Mouse (Mus musculus): Measurements from ENCODE around the gene Tshz2. TPM values are rescaled to one million over a fixed set of nuclear protein-coding genes. Genes with fewer than 3 reads are reported as not detected.

Tshz2 gene
- polyA plus RNA-seq, 1 experiment from 2014 or later, result 13.0 TPM

- H3K4me1 ChIP-seq (ENCODE audit: control insufficient read depth, insufficient read depth, low read length), result peaks cover 8% of the 10 kb centered on the region; the same call in 1 of the 2 replicates
- no peak overlapping the region for H3K4me2 ChIP-seq (ENCODE audit: low read length)
- no peak overlapping the region for H3K27ac ChIP-seq (replicated peaks; ENCODE audit: low read depth, low read length)
- DNase-seq, result no peak
- no peaks in the 10 kb centered on the region for H3K27me3 ChIP-seq (ENCODE audit: control insufficient read depth, insufficient read depth, low read length)
- no peak for ATAC-seq (ENCODE audit: low FRiP score, low TSS enrichment)
- no peak overlapping the region for H3K9ac ChIP-seq (replicated peaks; ENCODE audit: low read length)
- no peaks in the 10 kb centered on the region for H3K9me3 ChIP-seq (ENCODE audit: control insufficient read depth, low read length)
- no peaks in the 10 kb centered on the region for H3K36me3 ChIP-seq (ENCODE audit: control insufficient read depth, insufficient read depth, low read length)
- H3K4me3 ChIP-seq (replicated peaks; ENCODE audit: low read depth, low read length), result no peak overlapping the region
- WGBS, result 90% methylated on average over 7 of the region's 7 CpGs
Observed at GRCm38 (mm10) chr2:169812940-169813339, 180.1 kb downstream of the Tshz2 start.

- Histone ChIP-seq H3K27ac (replicated peaks; ENCODE audit: low read depth, low read length) (no peak overlapping the region), H3K4me2 (ENCODE audit: low read length) (no peak overlapping the region), H3K27me3 (ENCODE audit: control insufficient read depth, insufficient read depth, low read length) (no peaks in the 10 kb centered on the region), H3K4me1 (ENCODE audit: control insufficient read depth, insufficient read depth, low read length) (peaks cover 12% of the 10 kb centered on the region; the same call in 1 of the 2 replicates), H3K9ac (replicated peaks; ENCODE audit: low read length) (no peak overlapping the region), H3K4me3 (replicated peaks; ENCODE audit: low read depth, low read length) (no peak overlapping the region), H3K36me3 (ENCODE audit: control insufficient read depth, insufficient read depth, low read length) (no peaks in the 10 kb centered on the region), H3K9me3 (ENCODE audit: control insufficient read depth, low read length) (no peaks in the 10 kb centered on the region)
- WGBS, result 62% methylated on average over 3 of the region's 3 CpGs
- DNase-seq (no peak), ATAC-seq (ENCODE audit: low FRiP score, low TSS enrichment) (no peak)
Observed at GRCm38 (mm10) chr2:169814351-169814750, 181.5 kb downstream of the Tshz2 start.

GRCm38 (mm10) chr2:169814757-169815156 lies 181.9 kb downstream of the Tshz2 start:
- ATAC-seq (ENCODE audit: low FRiP score, low TSS enrichment), result no peak

DNA sequence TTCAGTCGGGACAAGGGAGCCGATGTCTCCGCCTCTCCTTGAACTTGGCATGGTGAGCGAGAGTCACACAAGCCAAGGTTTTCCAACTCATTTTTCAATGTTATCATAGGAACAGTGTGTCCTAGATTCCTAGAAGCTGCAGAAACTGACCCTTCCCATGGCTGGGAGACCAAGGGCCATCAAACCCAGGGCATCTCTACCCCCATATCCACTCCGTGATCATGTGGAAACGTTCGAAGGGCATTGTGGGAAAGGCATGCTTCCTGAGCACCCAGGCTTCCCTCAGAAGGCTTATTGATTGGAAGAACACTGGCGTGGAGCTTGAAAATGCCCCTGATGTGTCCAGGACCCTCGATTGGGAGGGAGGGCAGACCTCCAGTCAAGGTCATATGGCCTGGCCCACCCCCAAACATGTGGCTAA lies 188.2 kb downstream of the Tshz2 start:
- Histone ChIP-seq H3K4me2 (ENCODE audit: low read length) (no peak overlapping the region), H3K27me3 (ENCODE audit: control insufficient read depth, insufficient read depth, low read length) (no peaks in the 10 kb centered on the region), H3K27ac (replicated peaks; ENCODE audit: low read depth, low read length) (no peak overlapping the region), H3K9ac (replicated peaks; ENCODE audit: low read length) (no peak overlapping the region), H3K4me3 (replicated peaks; ENCODE audit: low read depth, low read length) (no peak overlapping the region), H3K9me3 (ENCODE audit: control insufficient read depth, low read length) (no peaks in the 10 kb centered on the region), H3K4me1 (ENCODE audit: control insufficient read depth, insufficient read depth, low read length) (peaks cover 4% of the 10 kb centered on the region; the same call in 1 of the 2 replicates), H3K36me3 (ENCODE audit: control insufficient read depth, insufficient read depth, low read length) (no peaks in the 10 kb centered on the region)
- 90% methylated on average over 9 of the region's 9 CpGs for WGBS
- ATAC-seq (ENCODE audit: low FRiP score, low TSS enrichment), result no peak
- DNase-seq, result no peak

More at GRCm38 (mm10) chr2:169814757-169815156, 181.9 kb downstream of the Tshz2 start:
- H3K36me3 ChIP-seq (ENCODE audit: control insufficient read depth, insufficient read depth, low read length), result no peaks in the 10 kb centered on the region
- no peaks in the 10 kb centered on the region for H3K9me3 ChIP-seq (ENCODE audit: control insufficient read depth, low read length)
- DNase-seq, result peak; percentile 42
- H3K4me3 ChIP-seq (replicated peaks; ENCODE audit: low read depth, low read length), result no peak overlapping the region
- peaks cover 12% of the 10 kb centered on the region; the same call in 1 of the 2 replicates for H3K4me1 ChIP-seq (ENCODE audit: control insufficient read depth, insufficient read depth, low read length)
- H3K9ac ChIP-seq (replicated peaks; ENCODE audit: low read length), result no peak overlapping the region
- H3K27ac ChIP-seq (replicated peaks; ENCODE audit: low read depth, low read length), result no peak overlapping the region
- 56% methylated on average over 10 of the region's 10 CpGs for WGBS
- no peak overlapping the region for H3K4me2 ChIP-seq (ENCODE audit: low read length)
- no peaks in the 10 kb centered on the region for H3K27me3 ChIP-seq (ENCODE audit: control insufficient read depth, insufficient read depth, low read length)

- WGBS, result 79% methylated on average over 12 of the region's 12 CpGs
- no peak overlapping the region for H3K4me2 ChIP-seq (ENCODE audit: low read length)
- ATAC-seq (ENCODE audit: low FRiP score, low TSS enrichment), result no peak
- no peaks in the 10 kb centered on the region for H3K4me1 ChIP-seq (ENCODE audit: control insufficient read depth, insufficient read depth, low read length)
- no peak overlapping the region for H3K4me3 ChIP-seq (replicated peaks; ENCODE audit: low read depth, low read length)
- H3K9me3 ChIP-seq (ENCODE audit: control insufficient read depth, low read length), result no peaks in the 10 kb centered on the region
- no peak for DNase-seq
- no peak overlapping the region for H3K9ac ChIP-seq (replicated peaks; ENCODE audit: low read length)
- no peaks in the 10 kb centered on the region for H3K27me3 ChIP-seq (ENCODE audit: control insufficient read depth, insufficient read depth, low read length)
- no peak overlapping the region; the same call in 1 of the 2 replicates for H3K27ac ChIP-seq (replicated peaks; ENCODE audit: low read depth, low read length)
- no peaks in the 10 kb centered on the region for H3K36me3 ChIP-seq (ENCODE audit: control insufficient read depth, insufficient read depth, low read length)
Observed at GRCm38 (mm10) chr2:169825908-169826307, 193.1 kb downstream of the Tshz2 start.

- H3K4me3 ChIP-seq (replicated peaks; ENCODE audit: low read depth, low read length), result no peak overlapping the region
- no peaks in the 10 kb centered on the region for H3K9me3 ChIP-seq (ENCODE audit: control insufficient read depth, low read length)
- no peaks in the 10 kb centered on the region for H3K4me1 ChIP-seq (ENCODE audit: control insufficient read depth, insufficient read depth, low read length)
- H3K9ac ChIP-seq (replicated peaks; ENCODE audit: low read length), result no peak overlapping the region
- H3K27ac ChIP-seq (replicated peaks; ENCODE audit: low read depth, low read length), result no peak overlapping the region; the same call in 1 of the 2 replicates
- H3K36me3 ChIP-seq (ENCODE audit: control insufficient read depth, insufficient read depth, low read length), result no peaks in the 10 kb centered on the region
- H3K27me3 ChIP-seq (ENCODE audit: control insufficient read depth, insufficient read depth, low read length), result no peaks in the 10 kb centered on the region
- no peak for DNase-seq
- H3K4me2 ChIP-seq (ENCODE audit: low read length), result no peak overlapping the region
- ATAC-seq (ENCODE audit: low FRiP score, low TSS enrichment), result no peak
- WGBS, result 60% methylated on average over 15 of the region's 15 CpGs
Observed at GRCm38 (mm10) chr2:169826316-169826715, 193.5 kb downstream of the Tshz2 start.

GRCm38 (mm10) chr2:169826833-169827232 lies 194.0 kb downstream of the Tshz2 start:
- H3K36me3 ChIP-seq (ENCODE audit: control insufficient read depth, insufficient read depth, low read length), result no peaks in the 10 kb centered on the region
- no peak overlapping the region for H3K9ac ChIP-seq (replicated peaks; ENCODE audit: low read length)
- 81% methylated on average over 8 of the region's 8 CpGs for WGBS
- no peak overlapping the region for H3K27ac ChIP-seq (replicated peaks; ENCODE audit: low read depth, low read length)
- no peaks in the 10 kb centered on the region for H3K4me1 ChIP-seq (ENCODE audit: control insufficient read depth, insufficient read depth, low read length)
- H3K27me3 ChIP-seq (ENCODE audit: control insufficient read depth, insufficient read depth, low read length), result no peaks in the 10 kb centered on the region
- DNase-seq (no peak), ATAC-seq (ENCODE audit: low FRiP score, low TSS enrichment) (no peak)
- H3K4me3 ChIP-seq (replicated peaks; ENCODE audit: low read depth, low read length), result no peak overlapping the region
- H3K4me2 ChIP-seq (ENCODE audit: low read length), result no peak overlapping the region
- H3K9me3 ChIP-seq (ENCODE audit: control insufficient read depth, low read length), result no peaks in the 10 kb centered on the region

- Histone ChIP-seq H3K4me2 (ENCODE audit: low read length) (no peak overlapping the region), H3K9ac (replicated peaks; ENCODE audit: low read length) (no peak overlapping the region), H3K36me3 (ENCODE audit: control insufficient read depth, insufficient read depth, low read length) (no peaks in the 10 kb centered on the region), H3K9me3 (ENCODE audit: control insufficient read depth, low read length) (no peaks in the 10 kb centered on the region), H3K27ac (replicated peaks; ENCODE audit: low read depth, low read length) (no peak overlapping the region), H3K4me3 (replicated peaks; ENCODE audit: low read depth, low read length) (no peak overlapping the region), H3K27me3 (ENCODE audit: control insufficient read depth, insufficient read depth, low read length) (no peaks in the 10 kb centered on the region), H3K4me1 (ENCODE audit: control insufficient read depth, insufficient read depth, low read length) (no peaks in the 10 kb centered on the region)
- 93% methylated on average over 12 of the region's 12 CpGs for WGBS
- ATAC-seq (ENCODE audit: low FRiP score, low TSS enrichment), result no peak
- no peak for DNase-seq
Observed at GRCm38 (mm10) chr2:169832184-169832583, 199.4 kb downstream of the Tshz2 start.

GRCm38 (mm10) chr2:169833638-169834037 lies 200.8 kb downstream of the Tshz2 start:
- no peaks in the 10 kb centered on the region for H3K4me1 ChIP-seq (ENCODE audit: control insufficient read depth, insufficient read depth, low read length)
- WGBS, result 69% methylated on average over 9 of the region's 9 CpGs

More at GRCm38 (mm10) chr2:169833638-169834037, 200.8 kb downstream of the Tshz2 start:
- no peak overlapping the region for H3K4me3 ChIP-seq (replicated peaks; ENCODE audit: low read depth, low read length)
- no peak overlapping the region for H3K4me2 ChIP-seq (ENCODE audit: low read length)
- DNase-seq (no peak), ATAC-seq (ENCODE audit: low FRiP score, low TSS enrichment) (no peak)
- H3K27me3 ChIP-seq (ENCODE audit: control insufficient read depth, insufficient read depth, low read length), result no peaks in the 10 kb centered on the region
- H3K9ac ChIP-seq (replicated peaks; ENCODE audit: low read length), result no peak overlapping the region
- no peaks in the 10 kb centered on the region for H3K9me3 ChIP-seq (ENCODE audit: control insufficient read depth, low read length)
- H3K36me3 ChIP-seq (ENCODE audit: control insufficient read depth, insufficient read depth, low read length), result no peaks in the 10 kb centered on the region
- no peak overlapping the region for H3K27ac ChIP-seq (replicated peaks; ENCODE audit: low read depth, low read length)
